22 mouse cellular contexts compared by ENCODE assay signal in the genomic region with DNA sequence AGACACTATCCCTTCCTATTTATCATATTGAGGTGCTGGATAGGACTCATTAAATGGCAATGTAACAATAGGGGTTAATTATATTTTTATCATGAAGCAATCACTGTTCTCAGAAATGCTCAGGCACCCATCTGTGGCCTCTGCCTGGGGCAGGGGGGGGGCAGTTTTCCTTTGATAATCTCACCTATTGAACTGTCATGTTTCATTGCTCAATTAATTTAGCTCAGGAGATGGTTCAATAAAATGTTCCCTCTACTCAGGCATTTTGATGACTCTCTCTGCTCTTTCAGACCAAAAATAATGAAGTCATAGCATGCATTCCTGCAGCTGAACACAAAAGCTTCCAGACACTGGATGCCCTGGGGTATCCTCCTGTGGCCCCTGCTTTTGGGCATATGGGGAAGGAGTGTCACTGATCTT.
DNase-seq lines count a peak whose midpoint lies in the region; ATAC-seq lines count a peak whose summit lies in the region.
"Had no signal": no experiment of that assay in that cellular context is flagged by ENCODE, and none has a peak within 500 bp of the region (broad histone marks: within the 10 kb centered on the region; RNA-seq: fewer than 3 reads in every experiment).

No protein-coding gene starts in this region.

- no peaks in the 10 kb centered on the region for H3K36me3 ChIP-seq in forebrain, embryonic 12.5 days (replicated peaks)
- no peaks in the 10 kb centered on the region for H3K36me3 ChIP-seq in forebrain, embryonic 15.5 days
- H3K36me3 ChIP-seq in neural tube, embryonic 11.5 days (ENCODE audit: control insufficient read depth, insufficient read depth, low read length) = no peaks in the 10 kb centered on the region
- H3K36me3 ChIP-seq in neural tube, embryonic 15.5 days = no peaks in the 10 kb centered on the region
- H3K36me3 ChIP-seq: embryonic facial prominence, embryonic 13.5 days; liver, embryonic 15.5 days had no signal

- ATAC-seq in forebrain, embryonic 12.5 days (ENCODE audit: low FRiP score) = peak; percentile 75
- no peak for ATAC-seq in forebrain, embryonic 15.5 days (replicated peaks)
- peak; percentile 50 for ATAC-seq in neural tube, embryonic 11.5 days (ENCODE audit: insufficient read depth, low FRiP score, low TSS enrichment)
- no peak for ATAC-seq in neural tube, embryonic 15.5 days (ENCODE audit: low FRiP score)

- peak; percentile 24 for DNase-seq in neural tube, embryonic 11.5 days (ENCODE audit: low spot score)
- DNase-seq in mesoderm, embryonic 11.5 days (ENCODE audit: low read depth, low spot score) = peak; percentile 26
- DNase-seq in retina, embryonic 14.5 days (ENCODE audit: low spot score) = peak; percentile 36
- no peak for DNase-seq in heart, adult 11 months
- no peak for DNase-seq in layer of hippocampus, postnatal 25 days (ENCODE audit: extremely low spot score in 1 of 2, low spot score in 1 of 2)
- DNase-seq: adrenal gland, postnatal 36 days; cerebellum, adult 2 months; cerebellum, postnatal 36 days; heart, postnatal 10 days; kidney, adult 2 months; kidney, postnatal 10 days; layer of hippocampus, postnatal 36 days; right cerebral cortex, adult 18-20 months; thymus, postnatal 25 days had no signal

- H3K4me3 ChIP-seq in forebrain, embryonic 12.5 days (replicated peaks) = no peak overlapping the region
- no peak overlapping the region for H3K4me3 ChIP-seq in forebrain, embryonic 15.5 days
- no peak overlapping the region for H3K4me3 ChIP-seq in neural tube, embryonic 11.5 days (ENCODE audit: low read depth, low read length)
- no peak overlapping the region for H3K4me3 ChIP-seq in neural tube, embryonic 15.5 days (replicated peaks)
- H3K4me3 ChIP-seq: embryonic facial prominence, embryonic 13.5 days; liver, embryonic 15.5 days had no signal

- H3K4me1 ChIP-seq in forebrain, embryonic 12.5 days = no peaks in the 10 kb centered on the region
- H3K4me1 ChIP-seq in forebrain, embryonic 15.5 days = no peaks in the 10 kb centered on the region
- no peaks in the 10 kb centered on the region for H3K4me1 ChIP-seq in neural tube, embryonic 11.5 days (ENCODE audit: control insufficient read depth, insufficient read depth, low read length)
- H3K4me1 ChIP-seq in neural tube, embryonic 15.5 days = no peaks in the 10 kb centered on the region
- H3K4me1 ChIP-seq: embryonic facial prominence, embryonic 13.5 days; liver, embryonic 15.5 days had no signal

- H3K9me3 ChIP-seq in forebrain, embryonic 12.5 days = no peaks in the 10 kb centered on the region
- H3K9me3 ChIP-seq in forebrain, embryonic 15.5 days = no peaks in the 10 kb centered on the region
- no peaks in the 10 kb centered on the region for H3K9me3 ChIP-seq in neural tube, embryonic 11.5 days (ENCODE audit: control insufficient read depth, low read length)
- H3K9me3 ChIP-seq in neural tube, embryonic 15.5 days (replicated peaks) = no peaks in the 10 kb centered on the region
- H3K9me3 ChIP-seq: embryonic facial prominence, embryonic 13.5 days; liver, embryonic 15.5 days had no signal

- H3K4me2 ChIP-seq in forebrain, embryonic 12.5 days = no peak overlapping the region
- H3K4me2 ChIP-seq in forebrain, embryonic 15.5 days (replicated peaks) = no peak overlapping the region
- H3K4me2 ChIP-seq in neural tube, embryonic 11.5 days (ENCODE audit: low read depth) = no peak overlapping the region
- H3K4me2 ChIP-seq in neural tube, embryonic 15.5 days = no peak overlapping the region
- H3K4me2 ChIP-seq: embryonic facial prominence, embryonic 13.5 days; heart, embryonic 11.5 days; liver, embryonic 15.5 days had no signal

- no peak overlapping the region for H3K27ac ChIP-seq in forebrain, embryonic 12.5 days
- no peak overlapping the region for H3K27ac ChIP-seq in forebrain, embryonic 15.5 days (replicated peaks)
- no peak overlapping the region for H3K27ac ChIP-seq in neural tube, embryonic 11.5 days (ENCODE audit: low read depth, low read length)
- no peak overlapping the region for H3K27ac ChIP-seq in neural tube, embryonic 15.5 days (replicated peaks)
- H3K27ac ChIP-seq: embryonic facial prominence, embryonic 13.5 days; liver, embryonic 15.5 days; macrophage had no signal

- no peak overlapping the region for H3K9ac ChIP-seq in forebrain, embryonic 12.5 days
- no peak overlapping the region for H3K9ac ChIP-seq in forebrain, embryonic 15.5 days (replicated peaks)
- H3K9ac ChIP-seq in neural tube, embryonic 11.5 days (ENCODE audit: low read length) = no peak overlapping the region
- no peak overlapping the region for H3K9ac ChIP-seq in neural tube, embryonic 15.5 days (replicated peaks)
- H3K9ac ChIP-seq: embryonic facial prominence, embryonic 13.5 days; liver, embryonic 15.5 days had no signal

- no peaks in the 10 kb centered on the region for H3K27me3 ChIP-seq in forebrain, embryonic 12.5 days
- no peaks in the 10 kb centered on the region for H3K27me3 ChIP-seq in forebrain, embryonic 15.5 days
- no peaks in the 10 kb centered on the region for H3K27me3 ChIP-seq in neural tube, embryonic 11.5 days (ENCODE audit: control insufficient read depth, insufficient read depth, low read length)
- H3K27me3 ChIP-seq in neural tube, embryonic 15.5 days (replicated peaks) = no peaks in the 10 kb centered on the region
- H3K27me3 ChIP-seq: CH12.LX; embryonic facial prominence, embryonic 13.5 days; liver, embryonic 15.5 days had no signal

Comparison
In these comparisons a context has a peak if more than half of its experiments do, and no peak if none do; other contexts are left out.
1. ATAC-seq: peak in forebrain, embryonic 12.5 days (single experiment) and neural tube, embryonic 11.5 days (single experiment); none in forebrain, embryonic 15.5 days (single experiment) and neural tube, embryonic 15.5 days (single experiment).
2. DNase-seq: peak in neural tube, embryonic 11.5 days (single experiment), mesoderm, embryonic 11.5 days (single experiment) and retina, embryonic 14.5 days (single experiment); none in heart, adult 11 months (single experiment) and layer of hippocampus, postnatal 25 days (0 of 2).